Mouse (Mus musculus): ENCODE results near the gene Wbp1l.
"Not testable (repeated sequence)": the region's sequence is repeated elsewhere in the genome, so short reads cannot be mapped to it uniquely, and the experiment has no call there.

The Wbp1l gene

DNA sequence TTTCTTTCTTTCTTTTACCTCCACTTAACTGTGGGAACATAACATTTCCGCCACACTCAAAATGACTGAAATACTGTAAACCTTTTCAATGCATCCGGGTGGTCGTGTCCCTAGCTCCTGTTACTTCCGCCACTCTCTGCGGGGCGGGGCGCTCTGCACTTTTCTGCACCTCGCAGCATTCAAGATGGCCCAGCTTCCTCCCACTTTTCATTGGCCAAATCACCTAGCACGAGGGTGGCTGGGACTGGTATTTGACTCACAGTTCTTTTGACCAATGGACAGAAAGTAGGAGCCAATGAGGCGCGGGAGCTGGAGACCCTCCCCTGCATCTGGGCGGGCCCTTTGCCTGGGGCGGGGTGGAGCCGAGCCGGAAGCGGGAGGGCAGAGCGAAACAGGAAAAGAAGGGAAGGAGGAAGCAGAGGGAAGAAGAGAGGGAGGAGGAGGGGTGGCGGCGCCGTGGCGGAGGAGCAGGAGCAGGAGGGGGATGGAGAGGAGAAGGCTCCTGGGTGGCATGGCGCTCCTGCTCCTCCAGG lies at the start of gene Wbp1l:
TSS of gene Wbp1l (plus strand) at position 365 of the 533 bp plus-strand sequence.
- DNase-seq (ENCODE audit: inconsistent age in 2 of 2, low spot score in 1 of 2) = peak; percentile 99

GRCm38 (mm10) chr19:46550385-46550784 lies 48.5 kb upstream of the Wbp1l start:
- no peak for DNase-seq (ENCODE audit: inconsistent age in 2 of 2, low spot score in 1 of 2)

DNA sequence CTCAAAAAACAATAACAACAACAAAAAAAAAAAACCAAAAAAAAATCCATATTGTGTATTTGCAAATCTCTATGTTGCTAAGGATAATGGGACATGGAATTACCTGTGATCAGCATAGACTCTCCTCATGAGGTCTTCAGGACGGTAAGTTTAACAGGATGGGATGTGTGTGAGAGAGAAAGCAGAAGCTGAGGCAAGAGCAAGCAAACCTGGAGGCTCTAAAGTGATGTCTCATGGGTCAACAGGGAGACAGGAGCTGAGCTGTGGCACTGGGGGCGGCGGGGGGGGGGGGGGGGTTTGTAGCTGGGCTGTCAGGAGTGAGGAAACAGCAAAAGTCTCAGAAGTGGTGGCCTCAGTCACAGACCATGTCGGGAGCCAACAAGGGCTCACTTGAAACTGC lies 46.4 kb upstream of the Wbp1l start:
- DNase-seq (ENCODE audit: inconsistent age in 2 of 2, low spot score in 1 of 2) = no peak

DNA sequence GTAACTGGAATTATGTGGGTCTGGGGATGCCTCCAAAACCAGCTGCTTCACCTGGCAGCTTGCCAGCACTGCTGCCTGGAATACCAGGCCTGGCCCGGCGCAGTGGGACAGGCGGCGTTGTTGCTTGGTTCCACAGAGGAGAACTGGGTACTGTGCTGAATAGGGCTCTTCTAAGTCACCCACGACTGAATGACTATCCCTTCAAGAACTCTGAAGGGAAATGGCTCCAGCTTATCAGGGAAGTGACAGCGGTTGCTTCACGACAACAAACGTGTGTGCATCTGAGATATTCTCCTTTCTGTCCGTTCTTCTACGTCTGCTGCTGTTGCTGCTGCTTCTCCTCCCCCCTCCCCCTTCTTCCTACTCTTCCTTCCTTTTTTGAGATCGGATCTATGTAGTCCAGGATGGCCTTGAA lies 45.3 kb upstream of the Wbp1l start:
- DNase-seq (ENCODE audit: inconsistent age in 2 of 2, low spot score in 1 of 2) = peak in 1 of 2 experiments; percentile 58

DNA sequence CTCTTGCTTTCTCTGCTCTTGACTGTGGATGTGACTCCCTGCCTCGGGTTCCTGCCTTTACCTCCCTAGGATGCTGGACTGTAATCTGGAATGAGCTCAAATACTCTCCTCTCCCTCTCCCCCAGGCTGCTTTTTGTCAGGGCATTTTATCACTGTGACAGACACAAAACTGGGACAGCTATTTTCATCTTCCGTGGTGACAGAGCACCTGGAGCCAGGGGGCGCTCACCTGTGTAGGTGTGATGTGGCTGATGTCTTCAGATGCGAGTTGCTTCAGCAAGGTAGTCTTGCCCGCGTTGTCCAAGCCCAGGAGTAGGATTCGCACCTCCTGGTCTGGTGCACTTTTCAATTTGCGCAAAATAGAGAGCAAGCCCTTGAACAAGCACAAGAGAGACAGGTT lies 40.9 kb upstream of the Wbp1l start:
- no peak for DNase-seq (ENCODE audit: inconsistent age in 2 of 2, low spot score in 1 of 2)

GRCm38 (mm10) chr19:46558631-46559030 lies 40.3 kb upstream of the Wbp1l start:
- no peak for DNase-seq (ENCODE audit: inconsistent age in 2 of 2, low spot score in 1 of 2)

DNA sequence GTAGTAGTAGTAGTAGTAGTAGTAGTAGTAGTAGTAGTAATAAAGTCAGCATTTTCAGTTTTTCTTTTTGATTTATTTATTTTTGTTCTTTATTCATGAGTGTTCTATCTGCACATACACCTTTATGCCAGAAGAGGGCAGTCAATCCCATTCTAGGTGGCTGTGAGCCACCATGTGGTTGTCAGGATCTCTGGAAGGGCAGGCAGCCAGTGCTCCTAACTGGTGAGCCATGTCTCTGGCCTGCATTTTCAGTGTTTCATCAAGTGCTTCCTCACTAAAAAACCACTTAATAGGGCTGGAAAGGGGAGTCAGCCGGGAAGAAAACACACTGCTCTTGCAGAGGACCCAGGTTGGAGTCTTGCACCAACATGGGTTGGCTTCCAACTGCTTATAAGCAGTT lies 36.8 kb upstream of the Wbp1l start:
- DNase-seq (ENCODE audit: inconsistent age in 2 of 2, low spot score in 1 of 2) = peak; percentile 64 to 86

- DNase-seq (ENCODE audit: inconsistent age in 2 of 2, low spot score in 1 of 2) = no peak
These were observed 36.0 kb upstream of the Wbp1l start for GRCm38 (mm10) chr19:46562581-46563515.

DNA sequence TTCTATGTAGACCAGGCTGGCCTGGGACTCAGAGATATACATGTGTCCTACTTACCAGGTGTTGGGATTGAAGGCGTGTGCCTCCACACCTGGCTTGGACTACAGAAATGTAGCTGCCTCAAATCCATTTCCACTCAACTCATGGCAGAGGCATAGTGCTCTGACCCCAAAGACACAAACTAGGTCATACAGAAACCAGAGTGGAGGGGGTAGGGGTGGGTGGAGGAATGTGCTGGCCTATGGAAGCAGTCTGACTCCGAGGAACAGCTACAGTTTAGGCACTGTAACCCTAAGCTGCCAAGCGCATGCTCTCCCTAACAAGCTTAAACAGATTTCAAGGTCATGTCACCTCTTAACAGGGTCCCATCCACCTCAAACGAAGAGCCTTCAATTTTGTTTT lies 35.3 kb upstream of the Wbp1l start:
- DNase-seq (ENCODE audit: inconsistent age in 2 of 2, low spot score in 1 of 2) = no peak

DNA sequence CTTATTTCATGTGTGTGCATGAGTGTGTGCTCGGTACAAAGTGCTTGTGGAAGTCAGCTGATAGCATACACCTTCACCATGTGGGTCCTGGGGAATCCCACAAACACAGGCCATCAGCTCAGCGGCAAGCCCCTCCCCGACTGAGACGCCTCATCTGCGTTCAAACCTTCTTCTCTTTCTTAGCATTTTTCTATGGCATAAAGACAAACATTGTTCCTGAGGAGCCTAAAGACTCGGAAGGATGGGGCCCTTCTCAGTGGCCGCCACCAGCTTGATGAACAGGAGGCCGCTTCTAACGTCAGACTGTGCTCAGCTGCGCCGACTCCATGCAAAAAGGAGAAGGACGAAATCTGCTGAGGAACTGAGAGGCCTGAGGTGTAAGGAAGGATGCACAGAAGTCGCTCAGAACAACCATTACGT lies 34.8 kb upstream of the Wbp1l start:
- DNase-seq (ENCODE audit: inconsistent age in 2 of 2, low spot score in 1 of 2) = no peak

- not testable (repeated sequence) for DNase-seq (ENCODE audit: inconsistent age in 2 of 2, low spot score in 1 of 2)
These were observed 27.5 kb upstream of the Wbp1l start for GRCm38 (mm10) chr19:46571211-46571877.

DNA sequence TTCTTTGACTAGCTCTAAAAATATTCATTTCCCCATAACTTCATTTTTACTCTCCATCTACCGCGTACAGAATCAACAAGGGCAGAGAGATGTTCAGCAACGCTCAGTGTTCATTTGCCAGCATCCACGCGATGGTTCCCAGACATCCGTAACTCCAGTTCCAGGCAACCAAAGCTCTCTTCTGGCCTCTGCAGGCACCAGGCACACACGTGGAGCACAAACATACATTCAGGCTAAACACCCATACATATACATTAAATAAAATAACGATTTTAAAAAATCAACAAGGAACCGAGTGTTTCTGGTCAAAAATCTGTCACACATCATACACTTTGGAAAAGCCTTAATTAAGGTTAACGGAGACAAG lies 27.0 kb upstream of the Wbp1l start:
- peak in 1 of 2 experiments; percentile 46 for DNase-seq (ENCODE audit: inconsistent age in 2 of 2, low spot score in 1 of 2)

GRCm38 (mm10) chr19:46572548-46572947 lies 26.3 kb upstream of the Wbp1l start:
- DNase-seq (ENCODE audit: inconsistent age in 2 of 2, low spot score in 1 of 2) = no peak

DNA sequence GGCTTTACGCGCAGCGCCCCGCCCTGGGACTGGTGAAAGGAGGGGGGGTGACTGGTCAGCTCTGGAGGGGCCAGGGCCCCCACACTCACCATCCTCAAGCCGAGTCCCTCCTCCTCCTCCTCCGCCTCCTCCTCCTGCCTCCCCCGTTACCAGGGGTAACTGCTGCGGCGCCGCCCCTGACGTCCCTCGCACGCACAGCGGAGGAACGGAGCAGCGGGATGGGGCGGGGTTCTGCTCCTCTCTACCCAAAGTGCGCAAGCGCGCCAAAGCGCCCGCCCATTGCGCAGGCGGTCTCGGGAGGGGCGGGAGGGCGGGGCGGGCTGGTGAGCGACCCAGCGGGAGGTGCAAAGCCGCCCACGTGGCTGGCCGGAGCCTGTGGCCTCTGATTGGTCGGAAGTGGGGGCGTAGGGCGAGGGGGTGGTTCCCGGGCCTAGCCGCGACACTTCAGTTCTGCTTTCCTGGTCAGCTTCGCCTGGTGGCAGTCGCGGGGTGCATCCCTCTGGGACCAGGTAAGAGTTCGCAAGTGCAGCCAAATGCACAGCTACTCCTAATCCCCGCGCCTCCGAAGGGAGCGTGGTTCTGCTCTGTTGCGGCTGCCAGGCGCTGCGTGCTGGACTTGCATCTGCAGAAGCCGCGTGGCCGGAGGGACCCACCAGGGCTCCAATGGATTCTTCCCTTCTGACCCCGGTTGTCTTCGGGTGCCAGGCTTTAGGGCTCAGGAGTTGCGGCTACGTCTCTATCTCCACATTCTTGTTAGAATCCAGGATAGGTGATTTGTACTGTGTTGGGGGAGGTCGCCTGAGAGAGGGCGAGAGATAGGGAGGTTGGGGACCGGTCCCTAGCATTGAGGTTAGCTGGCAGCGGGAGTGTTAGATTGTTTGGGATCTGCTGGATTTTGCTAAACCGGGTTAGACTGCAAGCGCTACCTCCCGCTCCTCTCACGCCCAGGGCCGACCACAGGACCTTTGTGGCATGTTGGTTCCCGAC lies 25.6 kb upstream of the Wbp1l start, which contains the start of the genes Arl3 and Sfxn2:
TSS of gene Arl3 (minus strand) at position 248 of the 987 bp plus-strand sequence.
TSS of gene Sfxn2 (plus strand) at position 415 of the 987 bp plus-strand sequence.
- DNase-seq (ENCODE audit: inconsistent age in 2 of 2, low spot score in 1 of 2) = peak; percentile 96 to 97

DNA sequence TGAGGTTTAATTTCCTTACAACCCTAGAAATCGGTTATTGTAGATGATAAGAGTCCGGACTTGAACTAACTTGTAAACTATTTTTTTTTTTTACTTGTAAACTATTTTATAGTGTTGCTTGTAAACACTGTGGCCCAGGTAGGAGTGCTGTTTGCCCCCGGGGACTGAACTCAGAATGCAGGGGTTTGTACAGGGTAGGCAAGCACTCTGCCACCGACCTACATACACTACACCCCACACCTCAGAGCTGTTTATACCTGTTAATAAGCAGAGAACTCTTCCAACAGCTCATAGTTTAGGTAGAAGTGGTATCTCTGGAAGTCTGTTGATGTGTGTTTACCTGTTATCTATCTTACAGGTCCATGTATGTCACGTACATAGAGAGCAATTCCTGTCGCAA lies 24.9 kb upstream of the Wbp1l start:
- DNase-seq (ENCODE audit: inconsistent age in 2 of 2, low spot score in 1 of 2) = peak in 1 of 2 experiments; percentile 40

DNA sequence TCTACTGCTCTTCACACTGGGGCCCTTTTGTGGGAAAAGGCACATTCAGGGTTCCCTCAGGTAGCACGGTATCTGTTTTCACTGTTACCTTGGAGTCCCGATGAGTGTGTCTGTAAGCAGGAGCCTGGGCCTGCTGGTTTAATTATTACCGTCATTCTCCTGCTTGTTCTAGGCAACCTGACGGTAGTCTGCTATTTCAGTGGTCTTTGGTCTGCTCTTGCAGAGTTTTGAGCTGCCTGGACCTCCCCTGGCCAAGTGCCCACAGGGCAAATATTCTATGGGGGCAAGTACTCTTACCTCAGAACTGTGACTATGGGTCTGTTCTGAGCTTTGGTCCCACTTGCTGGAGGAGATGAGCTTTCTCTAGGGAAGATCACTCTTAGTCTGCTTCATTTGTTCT lies 23.7 kb upstream of the Wbp1l start:
- DNase-seq (ENCODE audit: inconsistent age in 2 of 2, low spot score in 1 of 2) = no peak

DNA sequence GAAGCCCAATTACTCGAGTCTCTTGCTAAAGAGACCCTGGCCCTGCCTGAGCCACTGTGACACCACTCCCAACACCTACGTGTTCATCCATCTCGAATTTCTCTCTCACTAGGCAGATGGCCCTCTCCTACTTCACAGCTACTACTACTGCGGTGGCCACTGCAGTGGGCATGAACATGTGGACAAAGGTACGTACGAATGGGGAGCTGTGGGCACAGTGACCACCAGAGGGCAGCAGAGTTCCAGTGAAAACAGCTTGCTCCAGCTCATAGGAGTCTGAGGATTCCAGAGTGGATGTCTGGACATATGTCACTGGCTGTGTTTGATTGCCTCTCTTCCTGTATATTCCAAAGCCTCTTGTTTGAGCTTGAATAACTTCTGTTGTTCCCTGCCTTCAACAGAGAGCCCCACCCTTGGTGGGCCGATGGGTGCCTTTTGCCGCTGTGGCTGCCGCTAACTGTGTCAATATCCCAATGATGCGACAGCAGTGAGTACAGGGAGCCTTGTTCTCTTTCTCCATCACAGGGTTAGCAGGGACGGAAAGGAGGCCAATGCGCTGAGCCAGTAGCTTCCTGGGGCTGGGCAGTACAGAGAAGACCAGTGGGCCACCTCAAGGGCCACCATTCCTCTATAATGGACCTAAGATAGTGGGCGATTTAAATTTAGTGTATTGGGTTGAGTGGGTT lies 10.9 kb upstream of the Wbp1l start:
- DNase-seq (ENCODE audit: inconsistent age in 2 of 2, low spot score in 1 of 2) = peak; percentile 87 to 96

GRCm38 (mm10) chr19:46591575-46591974 lies 7.3 kb upstream of the Wbp1l start:
- no peak for DNase-seq (ENCODE audit: inconsistent age in 2 of 2, low spot score in 1 of 2)

- no peak for DNase-seq (ENCODE audit: inconsistent age in 2 of 2, low spot score in 1 of 2)
These were observed 6.0 kb upstream of the Wbp1l start for GRCm38 (mm10) chr19:46592751-46593439.

Data from adrenal gland, adult (tissue).